Mouse (Mus musculus): ENCODE results near the gene Snupn. TPM values are rescaled to one million over a fixed set of nuclear protein-coding genes. Genes with fewer than 3 reads are reported as not detected.
"Not testable (repeated sequence)": the region's sequence is repeated elsewhere in the genome, so short reads cannot be mapped to it uniquely, and the experiment has no call there.

Gene Snupn
- total RNA-seq, 2 experiments from 2014 or later: 6.4 to 6.8 TPM

GRCm38 (mm10) chr9:56929496-56929895 is 21.2 kb upstream of the Snupn start:
- no peak for DNase-seq

GRCm38 (mm10) chr9:56930556-56930955 is 20.1 kb upstream of the Snupn start:
- DNase-seq: no peak

- DNase-seq: no peak
Measured at GRCm38 (mm10) chr9:56936861-56937222, 13.8 kb upstream of the Snupn start.

GRCm38 (mm10) chr9:56937223-56938160 is 13.2 kb upstream of the Snupn start, which contains the start of gene Imp3:
Imp3 (plus strand) TSS chr9:56937475.
- DNase-seq: peak; percentile 79

- no peak for DNase-seq
Measured at GRCm38 (mm10) chr9:56938374-56938773, 12.3 kb upstream of the Snupn start.

GRCm38 (mm10) chr9:56947481-56947880 is 3.2 kb upstream of the Snupn start:
- DNase-seq: peak; percentile 20

GRCm38 (mm10) chr9:56948699-56949098 is 2.0 kb upstream of the Snupn start:
- not testable (repeated sequence) for DNase-seq

GRCm38 (mm10) chr9:56949767-56950166 is 911 bp upstream of the Snupn start:
- DNase-seq: no peak

GRCm38 (mm10) chr9:56953562-56953961 is 2.9 kb downstream of the Snupn start:
- no peak for DNase-seq

- DNase-seq: no peak
Measured at GRCm38 (mm10) chr9:56956966-56957675, 6.4 kb downstream of the Snupn start.

GRCm38 (mm10) chr9:56958689-56959088 is 8.0 kb downstream of the Snupn start:
- DNase-seq: no peak

GRCm38 (mm10) chr9:56961591-56961990 is 10.9 kb downstream of the Snupn start:
- no peak for DNase-seq

GRCm38 (mm10) chr9:56970158-56970557 is 19.5 kb downstream of the Snupn start:
- DNase-seq: no peak

- DNase-seq: no peak
Measured at GRCm38 (mm10) chr9:56973960-56974524, 23.4 kb downstream of the Snupn start.

GRCm38 (mm10) chr9:56975199-56975598 is 24.5 kb downstream of the Snupn start:
- DNase-seq: no peak

- DNase-seq: no peak
Measured at GRCm38 (mm10) chr9:56980186-56980585, 29.5 kb downstream of the Snupn start.

- no peak for DNase-seq
Measured at GRCm38 (mm10) chr9:56981502-56981901, 30.8 kb downstream of the Snupn start.

- peak; percentile 91 for DNase-seq
Measured at GRCm38 (mm10) chr9:56994286-56995197, 43.9 kb downstream of the Snupn start, which contains the start of gene Ptpn9. Ptpn9 (plus strand) TSS chr9:56994923.

GRCm38 (mm10) chr9:56995198-56996027 is 44.7 kb downstream of the Snupn start:
- DNase-seq: peak; percentile 63

GRCm38 (mm10) chr9:56996028-56996346 is 45.3 kb downstream of the Snupn start:
- peak; percentile 4 for DNase-seq

GRCm38 (mm10) chr9:56997206-56997605 is 46.5 kb downstream of the Snupn start:
- DNase-seq: peak; percentile 10
